10 mouse cellular contexts compared by ENCODE assay signal in the genomic region with DNA sequence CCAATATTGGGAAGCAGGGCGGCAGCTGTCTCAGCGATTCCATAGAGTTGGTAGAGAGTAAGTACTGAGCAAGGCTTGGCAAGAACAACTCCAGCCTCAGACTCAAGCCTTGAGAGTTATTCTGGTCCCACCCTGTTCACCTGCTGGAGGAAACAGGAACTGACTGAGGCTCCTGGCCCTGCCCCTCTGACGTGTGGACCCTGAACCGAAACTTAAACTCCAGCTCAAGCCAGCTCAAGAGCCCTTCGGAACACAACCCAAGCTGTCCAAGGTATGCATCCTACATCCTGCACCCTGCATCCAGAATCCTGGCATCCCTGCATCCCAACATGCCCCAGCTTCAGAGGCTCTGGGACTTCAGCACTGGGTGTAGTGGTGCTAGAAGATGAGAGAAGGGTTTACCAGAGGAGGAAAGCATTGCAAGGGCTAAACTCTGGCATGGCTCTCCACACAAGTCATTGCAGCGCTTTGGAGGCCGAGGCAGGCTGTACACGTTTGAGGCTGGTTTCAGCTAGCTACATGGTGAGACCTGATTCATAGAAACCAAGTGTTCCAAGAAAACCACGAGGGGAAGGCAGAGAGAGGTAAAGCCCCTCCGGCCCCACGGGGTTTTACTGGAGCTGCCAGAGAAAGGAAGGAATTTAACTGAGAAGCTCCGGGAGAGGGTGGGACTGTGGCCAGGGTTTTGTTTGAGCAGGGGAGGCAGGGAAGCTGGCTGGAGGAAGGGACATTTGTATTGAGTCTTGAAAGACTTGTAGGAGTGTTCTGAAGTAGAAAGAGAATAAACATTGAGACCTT. TPM values are rescaled to one million over a fixed set of nuclear protein-coding genes. Genes with fewer than 3 reads are reported as not detected.
DNase-seq lines count a peak whose midpoint lies in the region; ATAC-seq and TF ChIP-seq lines count a peak whose summit lies in the region.
"Had no signal": no experiment of that assay in that cellular context is flagged by ENCODE, and none has a peak within 500 bp of the region (broad histone marks: within the 10 kb centered on the region; RNA-seq: fewer than 3 reads in every experiment).

Gene Hsh2d, plus strand, starts transcription at position 222 of the 798 bp plus-strand sequence.

- H3K9me3 ChIP-seq in liver, postnatal 0 days (ENCODE audit: low read length): no peaks in the 10 kb centered on the region
- no peaks in the 10 kb centered on the region for H3K9me3 ChIP-seq in hindbrain, embryonic 11.5 days (ENCODE audit: control insufficient read depth, low read length)
- H3K9me3 ChIP-seq in midbrain, embryonic 13.5 days: no peaks in the 10 kb centered on the region
- H3K9me3 ChIP-seq: kidney, embryonic 15.5 days had no signal

- peak; percentile 80 for TF ChIP-seq POLR2A in spleen, adult 2 months (IDR thresholded peaks at IDR 0.05; ENCODE audit: low read depth, low read length)

- H3K27me3 ChIP-seq in liver, postnatal 0 days (ENCODE audit: insufficient read depth, low read length): no peaks in the 10 kb centered on the region
- H3K27me3 ChIP-seq in spleen, adult 2 months (ENCODE audit: control insufficient read depth, insufficient read depth, low read length): no peaks in the 10 kb centered on the region
- H3K27me3 ChIP-seq in hindbrain, embryonic 11.5 days (ENCODE audit: control insufficient read depth, insufficient read depth, low read length): no peaks in the 10 kb centered on the region
- no peaks in the 10 kb centered on the region for H3K27me3 ChIP-seq in midbrain, embryonic 13.5 days
- H3K27me3 ChIP-seq: kidney, embryonic 15.5 days had no signal

- ATAC-seq in liver, postnatal 0 days: peak; percentile 77
- ATAC-seq in hindbrain, embryonic 11.5 days (ENCODE audit: low FRiP score): no peak
- ATAC-seq in midbrain, embryonic 13.5 days: no peak

- H3K4me3 ChIP-seq in liver, postnatal 0 days (ENCODE audit: low read depth, low read length): peak within 1 kb of the TSS; percentile 34
- peak within 1 kb of the TSS; percentile 76 for H3K4me3 ChIP-seq in spleen, adult 2 months (ENCODE audit: extremely low read depth, insufficient read depth, insufficient read length)
- H3K4me3 ChIP-seq in hindbrain, embryonic 11.5 days (ENCODE audit: low read depth, low read length): no peak within 1 kb of the TSS
- no peak within 1 kb of the TSS for H3K4me3 ChIP-seq in midbrain, embryonic 13.5 days (replicated peaks)
- H3K4me3 ChIP-seq: kidney, embryonic 15.5 days had no signal

- peaks cover 4% of the 10 kb centered on the region for H3K4me1 ChIP-seq in liver, postnatal 0 days (ENCODE audit: insufficient read depth)
- peaks cover 6% of the 10 kb centered on the region; the same call in 1 of the 2 replicates for H3K4me1 ChIP-seq in spleen, adult 2 months (ENCODE audit: control insufficient read depth, insufficient read depth, insufficient read length)
- H3K4me1 ChIP-seq in hindbrain, embryonic 11.5 days (replicated peaks; ENCODE audit: control insufficient read depth, insufficient read depth, low read length): no peaks in the 10 kb centered on the region
- H3K4me1 ChIP-seq in midbrain, embryonic 13.5 days (replicated peaks): no peaks in the 10 kb centered on the region
- H3K4me1 ChIP-seq: kidney, embryonic 15.5 days had no signal

- DNase-seq in CD4-positive helper T cell, adult 2 months (ENCODE audit: low read depth, low spot score): peak; percentile 85
- peak; percentile 65 for DNase-seq in R1 (ENCODE audit: low read depth, low spot score)
- peak; percentile 55 for DNase-seq in liver, postnatal 0 days
- peak; percentile 77 to 85 for DNase-seq in spleen, adult 2 months (ENCODE audit: low read depth in 1 of 2, low spot score in 2 of 2)
- no peak for DNase-seq in hindbrain, embryonic 11.5 days (ENCODE audit: low spot score)
- no peak for DNase-seq in right cerebral cortex, adult 18-20 months
- no peak for DNase-seq in cerebellum, adult 9-11 months

- peak within 1 kb of the TSS; percentile 59 for H3K4me2 ChIP-seq in liver, postnatal 0 days (ENCODE audit: low read depth, low read length)
- no peak within 1 kb of the TSS for H3K4me2 ChIP-seq in hindbrain, embryonic 11.5 days (replicated peaks; ENCODE audit: low read depth, low read length)
- H3K4me2 ChIP-seq in midbrain, embryonic 13.5 days (replicated peaks): no peak within 1 kb of the TSS
- H3K4me2 ChIP-seq: kidney, embryonic 15.5 days had no signal

- peak within 1 kb of the TSS; percentile 50; the same call in 1 of the 2 replicates for H3K27ac ChIP-seq in liver, postnatal 0 days (ENCODE audit: low read depth)
- H3K27ac ChIP-seq in spleen, adult 2 months (ENCODE audit: insufficient read depth, low read length): peak within 1 kb of the TSS; percentile 96
- H3K27ac ChIP-seq in hindbrain, embryonic 11.5 days (ENCODE audit: low read depth, low read length): no peak within 1 kb of the TSS
- H3K27ac ChIP-seq in midbrain, embryonic 13.5 days: no peak within 1 kb of the TSS
- H3K27ac ChIP-seq: kidney, embryonic 15.5 days had no signal

- 54% methylated on average over 12 of the region's 12 CpGs for WGBS in liver, postnatal 0 days (ENCODE audit: insufficient replicate concordance)
- WGBS in spleen, adult 2 months: 24% methylated on average over 12 of the region's 12 CpGs
- WGBS in hindbrain, embryonic 11.5 days: 75% methylated on average over 12 of the region's 12 CpGs
- WGBS in midbrain, embryonic 13.5 days: 74% methylated on average over 12 of the region's 12 CpGs

- TF ChIP-seq CTCF in liver, postnatal 0 days (IDR thresholded peaks at IDR 0.05; ENCODE audit: low read depth): peak; percentile 52
- peak; percentile 52; the same call in 1 of the 2 replicates for TF ChIP-seq CTCF in spleen, adult 2 months (IDR thresholded peaks at IDR 0.05; ENCODE audit: extremely low read depth, insufficient read depth, insufficient read length, insufficient replicate concordance)

- no peak for TF ChIP-seq EP300 in liver, postnatal 0 days (IDR thresholded peaks at IDR 0.05; ENCODE audit: low read depth)

- peak within 1 kb of the TSS; percentile 33 for H3K9ac ChIP-seq in liver, postnatal 0 days (replicated peaks)
- no peak within 1 kb of the TSS for H3K9ac ChIP-seq in hindbrain, embryonic 11.5 days (ENCODE audit: low read depth, low read length)
- no peak within 1 kb of the TSS for H3K9ac ChIP-seq in midbrain, embryonic 13.5 days (replicated peaks)
- H3K9ac ChIP-seq: kidney, embryonic 15.5 days had no signal

- no peaks in the 10 kb centered on the region for H3K36me3 ChIP-seq in liver, postnatal 0 days (replicated peaks; ENCODE audit: insufficient read depth, low read length)
- peaks cover 12% of the 10 kb centered on the region for H3K36me3 ChIP-seq in spleen, adult 2 months (ENCODE audit: control insufficient read depth, insufficient read depth, low read length)
- no peaks in the 10 kb centered on the region for H3K36me3 ChIP-seq in hindbrain, embryonic 11.5 days (ENCODE audit: control insufficient read depth, insufficient read depth, low read length)
- no peaks in the 10 kb centered on the region for H3K36me3 ChIP-seq in midbrain, embryonic 13.5 days
- H3K36me3 ChIP-seq: kidney, embryonic 15.5 days had no signal

RNA-seq across cellular contexts. Expression of gene Hsh2d, which starts in this region (rescaled TPM):
- polyA plus RNA-seq in liver, postnatal 0 days (2015; fragmentation: Nextera tagmentation; extraction: Ambion mirVana): 0.59 and 0.68 TPM in 2 replicates
- 16.6 and 21.4 TPM in 2 replicates for polyA plus RNA-seq in spleen, adult 2 months (2012; rRNA removed)
- polyA plus RNA-seq in hindbrain, embryonic 11.5 days (2014; fragmentation: Nextera tagmentation; extraction: Ambion mirVana): not detected in 2 replicates
- 0.13 TPM in 1 of 2 replicates, not detected in the other for polyA plus RNA-seq in midbrain, embryonic 13.5 days (2015; fragmentation: Nextera tagmentation; extraction: Ambion mirVana)
- polyA plus RNA-seq: neural tube, embryonic 11.5 days had no signal

Comparison
In these comparisons a context has a peak if more than half of its experiments do, and no peak if none do; other contexts are left out.
1. RNA of gene Hsh2d (polyA plus RNA-seq): 16.6 to 21.4 TPM in spleen, adult 2 months; 0.59 to 0.68 TPM in liver, postnatal 0 days, 0.13 TPM in midbrain, embryonic 13.5 days and not detected in hindbrain, embryonic 11.5 days; every median in the first group is over 10 times any median in the second.
2. Peak in DNase-seq, ATAC-seq, H3K4me3 ChIP-seq, H3K27ac ChIP-seq, H3K9ac ChIP-seq and H3K4me2 ChIP-seq in liver, postnatal 0 days; RNA of the gene not detected or under 1 TPM.
3. DNase-seq: peak in CD4-positive helper T cell, adult 2 months (single experiment), R1 (single experiment) and spleen, adult 2 months (2 of 2); none in hindbrain, embryonic 11.5 days (single experiment), right cerebral cortex, adult 18-20 months (single experiment) and cerebellum, adult 9-11 months (single experiment).